Mouse (Mus musculus) stomach, embryonic 14.5 days (tissue): Measurements from ENCODE around the gene H3f3b. TPM values are rescaled to one million over a fixed set of nuclear protein-coding genes. Genes with fewer than 3 reads are reported as not detected.

Experiments used
- ATAC-seq: fragments of 200-750 bp; cut with Nextera tagmentation; 2 replicates; pipeline ENCODE4 v1.8.0; 2017; ENCODE audit warnings: low read depth, moderate TSS enrichment; ENCODE audit not compliant: insufficient number of reproducible peaks, insufficient read depth, low FRiP score
- H3K27ac ChIP-seq: fragments of 300-500 bp; sonication (generic); 2 replicates; pipeline ENCODE4 v1.5.1; 2014; ENCODE audit warnings: mild to moderate bottlenecking, low read length, moderate library complexity, mixed read lengths
- H3K27me3 ChIP-seq: fragments of 300-500 bp; sonication (generic); 2 replicates; pipeline ENCODE4 v1.6.1; 2014; ENCODE audit warnings: low read length, control low read depth, mixed read lengths; ENCODE audit not compliant: control insufficient read depth, insufficient read depth
- H3K36me3 ChIP-seq: fragments of 300-500 bp; sonication (generic); 2 replicates; pipeline ENCODE4 v1.6.1; 2014; ENCODE audit warnings: mild to moderate bottlenecking, control low read depth, low read length, moderate library complexity, mixed read lengths; ENCODE audit not compliant: control insufficient read depth, insufficient read depth
- H3K4me1 ChIP-seq: fragments of 300-500 bp; sonication (generic); 2 replicates; pipeline ENCODE4 v1.6.1; 2014; ENCODE audit warnings: low read length, control low read depth, mixed read lengths; ENCODE audit not compliant: control insufficient read depth, insufficient read depth
- H3K4me2 ChIP-seq: fragments of 300-500 bp; sonication (generic); replicated peaks from 2 replicates; pipeline ENCODE4 v1.6.1; 2014; ENCODE audit warnings: low read depth, low read length, control low read depth
- H3K4me3 ChIP-seq: fragments of 300-500 bp; sonication (generic); 2 replicates; pipeline ENCODE4 v1.5.1; 2014; ENCODE audit warnings: low read depth, low read length, control low read depth
- H3K9ac ChIP-seq: fragments of 300-500 bp; sonication (generic); replicated peaks from 2 replicates; pipeline ENCODE4 v1.6.1; 2014; ENCODE audit warnings: low read depth, mild to moderate bottlenecking, control low read depth, low read length, moderate library complexity, mixed read lengths
- H3K9me3 ChIP-seq: fragments of 300-500 bp; sonication (generic); 2 replicates; pipeline ENCODE4 v1.6.1; 2016; ENCODE audit warnings: low read depth, low read length, control low read depth; ENCODE audit not compliant: control insufficient read depth
- WGBS: fragments of 180-500 bp; shearing (Covaris S2); extraction: QIAGEN DNeasy Blood & Tissue Kit; methylation state at CpG from one replicate; pipeline ENCODE4 v1.1.7; 2014; 5-methylcytosine and 5-hydroxymethylcytosine counted together
- polyA plus RNA-seq: library from polyadenylated mRNA; unstranded; fragments of >200 nt; fragmentation: Nextera tagmentation; extraction: Ambion mirVana; gene quantifications from 2 replicates; pipeline ENCODE4 v1.2.1, GENCODE M21; 2014

Gene H3f3b
- polyA plus RNA-seq, 1 experiment from 2014 or later: 1,982 TPM

GRCm38 (mm10) chr11:116057237-116057881, 29.6 kb upstream of the H3f3b start:
- no peak for ATAC-seq
- H3K4me3 ChIP-seq: no peak overlapping the region
- H3K36me3 ChIP-seq: peaks cover 81% of the 10 kb centered on the region
- H3K9ac ChIP-seq: no peak overlapping the region
- H3K27me3 ChIP-seq: no peaks in the 10 kb centered on the region
- H3K9me3 ChIP-seq: no peaks in the 10 kb centered on the region
- WGBS: 79% methylated on average over 4 of the region's 4 CpGs
- no peaks in the 10 kb centered on the region for H3K4me1 ChIP-seq
- H3K27ac ChIP-seq: no peak overlapping the region
- H3K4me2 ChIP-seq: no peak overlapping the region

- ATAC-seq: no peak
- Histone ChIP-seq H3K4me3 (no peak overlapping the region), H3K4me2 (no peak overlapping the region), H3K27ac (no peak overlapping the region), H3K9me3 (no peaks in the 10 kb centered on the region), H3K27me3 (no peaks in the 10 kb centered on the region), H3K9ac (no peak overlapping the region), H3K36me3 (peaks cover 84% of the 10 kb centered on the region), H3K4me1 (no peaks in the 10 kb centered on the region)
- 91% methylated on average over 11 of the region's 11 CpGs for WGBS
Measured at GRCm38 (mm10) chr11:116055873-116056272, 28.1 kb upstream of the H3f3b start.

- 93% methylated on average over 9 of the region's 9 CpGs for WGBS
- Histone ChIP-seq H3K9ac (no peak overlapping the region), H3K27ac (no peak overlapping the region), H3K4me2 (no peak overlapping the region), H3K4me3 (no peak overlapping the region), H3K9me3 (no peaks in the 10 kb centered on the region), H3K27me3 (no peaks in the 10 kb centered on the region), H3K36me3 (peaks cover 91% of the 10 kb centered on the region), H3K4me1 (no peaks in the 10 kb centered on the region)
- no peak for ATAC-seq
Measured at GRCm38 (mm10) chr11:116053510-116054229, 25.9 kb upstream of the H3f3b start.

- Histone ChIP-seq H3K4me1 (no peaks in the 10 kb centered on the region), H3K9ac (no peak overlapping the region), H3K36me3 (peaks cover 83% of the 10 kb centered on the region), H3K27ac (no peak overlapping the region), H3K9me3 (no peaks in the 10 kb centered on the region), H3K4me2 (no peak overlapping the region), H3K27me3 (no peaks in the 10 kb centered on the region), H3K4me3 (no peak overlapping the region)
- no peak for ATAC-seq
- WGBS: 88% methylated on average over 4 of the region's 4 CpGs
Measured at GRCm38 (mm10) chr11:116050196-116050595, 22.4 kb upstream of the H3f3b start.

GRCm38 (mm10) chr11:116049610-116050009, 21.8 kb upstream of the H3f3b start:
- no peak overlapping the region for H3K9ac ChIP-seq
- no peaks in the 10 kb centered on the region for H3K4me1 ChIP-seq
- H3K9me3 ChIP-seq: no peaks in the 10 kb centered on the region
- H3K27me3 ChIP-seq: no peaks in the 10 kb centered on the region
- no peak for ATAC-seq
- no peak overlapping the region for H3K27ac ChIP-seq
- H3K4me2 ChIP-seq: no peak overlapping the region
- no peak overlapping the region for H3K4me3 ChIP-seq
- 78% methylated on average over 2 of the region's 2 CpGs for WGBS
- H3K36me3 ChIP-seq: peaks cover 79% of the 10 kb centered on the region

- Histone ChIP-seq H3K9me3 (peaks cover 3% of the 10 kb centered on the region; the same call in 1 of the 2 replicates), H3K36me3 (peaks cover 48% of the 10 kb centered on the region), H3K4me1 (no peaks in the 10 kb centered on the region), H3K4me3 (no peak overlapping the region), H3K27ac (no peak overlapping the region), H3K9ac (no peak overlapping the region), H3K27me3 (no peaks in the 10 kb centered on the region), H3K4me2 (no peak overlapping the region)
- ATAC-seq: no peak
- WGBS: 95% methylated on average over 6 of the region's 6 CpGs
Measured at GRCm38 (mm10) chr11:116045173-116045572, 17.4 kb upstream of the H3f3b start.

- Histone ChIP-seq H3K4me2 (no peak overlapping the region), H3K9me3 (peaks cover 3% of the 10 kb centered on the region; the same call in 1 of the 2 replicates), H3K27ac (no peak overlapping the region), H3K36me3 (peaks cover 41% of the 10 kb centered on the region), H3K9ac (no peak overlapping the region), H3K27me3 (no peaks in the 10 kb centered on the region), H3K4me3 (no peak overlapping the region), H3K4me1 (no peaks in the 10 kb centered on the region)
- no peak for ATAC-seq
- WGBS: 84% methylated on average over 1 of the region's 1 CpGs
Measured at GRCm38 (mm10) chr11:116043286-116043685, 15.5 kb upstream of the H3f3b start.

GRCm38 (mm10) chr11:116042372-116043138, 14.8 kb upstream of the H3f3b start:
- Histone ChIP-seq H3K9ac (no peak overlapping the region), H3K27me3 (no peaks in the 10 kb centered on the region), H3K36me3 (peaks cover 34% of the 10 kb centered on the region), H3K27ac (no peak overlapping the region), H3K9me3 (peaks cover 3% of the 10 kb centered on the region; the same call in 1 of the 2 replicates), H3K4me3 (no peak overlapping the region), H3K4me2 (no peak overlapping the region), H3K4me1 (no peaks in the 10 kb centered on the region)
- no peak for ATAC-seq
- 76% methylated on average over 5 of the region's 5 CpGs for WGBS
